Mouse (Mus musculus) liver, embryonic 11.5 days (tissue): ENCODE measurements around the gene Slco1c1. TPM values are rescaled to one million over a fixed set of nuclear protein-coding genes. Genes with fewer than 3 reads are reported as not detected.

Experiments used
- ATAC-seq: fragments of 200-750 bp; cut with Nextera tagmentation; replicated peaks from 2 replicates; pipeline ENCODE4 v1.8.0; 2017; ENCODE audit warnings: moderate number of reproducible peaks, mild to moderate bottlenecking, moderate TSS enrichment, moderate library complexity; ENCODE audit not compliant: low FRiP score
- DNase-seq: peaks from one replicate; pipeline ENCODE4 v3.0.0-alpha.2; 2017; ENCODE audit warnings: low spot score
- H3K27ac ChIP-seq: fragments of 300-500 bp; sonication (generic); 2 replicates; pipeline ENCODE4 v1.5.1; 2014; ENCODE audit warnings: mild to moderate bottlenecking, low read depth, low read length, control low read depth
- H3K27me3 ChIP-seq: fragments of 300-500 bp; sonication (generic); replicated peaks from 2 replicates; pipeline ENCODE4 v1.6.1; 2014; ENCODE audit warnings: low read length, mixed read lengths; ENCODE audit not compliant: control insufficient read depth, insufficient read depth
- H3K36me3 ChIP-seq: fragments of 300-500 bp; sonication (generic); 2 replicates; pipeline ENCODE4 v1.6.1; 2014; ENCODE audit warnings: mild to moderate bottlenecking, low read length, moderate library complexity, mixed read lengths; ENCODE audit not compliant: control insufficient read depth, insufficient read depth
- H3K4me1 ChIP-seq: fragments of 300-500 bp; sonication (generic); replicated peaks from 2 replicates; pipeline ENCODE4 v1.6.1; 2014; ENCODE audit warnings: low read length, mixed read lengths; ENCODE audit not compliant: control insufficient read depth, insufficient read depth
- H3K4me2 ChIP-seq: fragments of 300-500 bp; sonication (generic); 2 replicates; pipeline ENCODE4 v1.6.1; 2014; ENCODE audit warnings: mild to moderate bottlenecking, control low read depth, moderate library complexity
- H3K4me3 ChIP-seq: fragments of 300-500 bp; sonication (generic); 2 replicates; pipeline ENCODE4 v1.5.1; 2014; ENCODE audit warnings: low read depth, low read length, control low read depth
- H3K9ac ChIP-seq: fragments of 300-500 bp; sonication (generic); 2 replicates; pipeline ENCODE4 v1.6.1; 2014; ENCODE audit warnings: low read depth, low read length, control low read depth
- H3K9me3 ChIP-seq: fragments of 300-500 bp; sonication (generic); 2 replicates; pipeline ENCODE4 v1.6.1; 2016; ENCODE audit warnings: low read length, inconsistent platforms, mixed read lengths; ENCODE audit not compliant: control insufficient read depth
- WGBS: fragments of 180-500 bp; shearing (Covaris S2); extraction: QIAGEN DNeasy Blood & Tissue Kit; methylation state at CpG from one replicate; pipeline ENCODE4 v1.1.7; 2014; 5-methylcytosine and 5-hydroxymethylcytosine counted together
- polyA plus RNA-seq: library from polyadenylated mRNA; unstranded; fragments of >200 nt; fragmentation: Nextera tagmentation; extraction: Ambion mirVana; gene quantifications from 2 replicates; pipeline ENCODE4 v1.2.1, GENCODE M21; 2014

Slco1c1 gene
- polyA plus RNA-seq: not detected in 2 replicates

DNA sequence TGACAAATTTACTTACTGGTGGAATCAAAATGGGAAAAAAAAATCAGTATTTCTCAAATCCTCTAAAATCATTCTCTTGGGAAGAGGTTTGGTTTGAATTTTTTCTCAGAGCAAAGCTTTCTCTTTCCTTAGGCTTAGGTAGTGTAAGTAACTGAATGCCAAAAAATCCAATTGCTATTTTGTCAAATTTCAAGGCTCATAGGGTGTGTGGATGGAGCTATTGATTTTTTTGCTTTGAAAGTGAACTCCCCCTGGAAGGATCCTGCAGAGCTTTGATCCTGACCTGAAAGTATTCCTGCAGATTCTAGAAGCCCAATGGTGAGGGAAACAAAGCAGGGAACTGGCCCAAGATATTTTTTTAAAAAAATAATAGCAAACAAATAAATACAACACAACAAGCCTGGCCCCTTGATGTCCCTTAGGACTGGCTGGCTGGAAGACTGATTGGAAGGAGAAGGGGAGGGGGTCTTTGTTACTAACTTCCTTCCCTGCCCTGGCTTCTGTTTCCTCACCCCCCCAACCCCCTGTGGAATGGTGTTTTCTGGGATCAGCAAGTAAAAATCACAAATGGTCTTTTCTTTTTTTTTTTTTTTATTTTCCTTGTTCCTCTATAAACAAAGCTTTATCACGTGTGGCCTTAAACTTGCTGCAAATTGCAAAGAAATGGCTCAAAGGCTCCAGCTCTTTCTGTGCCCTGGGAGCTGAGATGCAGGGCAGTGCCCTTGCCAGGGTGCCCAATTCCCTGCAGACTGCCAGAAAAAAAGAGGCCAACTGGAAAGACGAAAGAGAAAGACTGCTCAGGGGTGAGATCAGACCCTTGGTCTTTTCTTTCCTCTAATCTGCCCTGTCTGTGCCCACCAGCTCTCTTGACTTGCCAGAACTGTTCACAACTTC lies at the start of gene Slco1c1:
TSS of gene Slco1c1 (plus strand) at position 622 of the 894 bp plus-strand sequence.
- no peak within 1 kb of the TSS for H3K27ac ChIP-seq
- H3K9me3 ChIP-seq: no peaks in the 10 kb centered on the region
- no peak for DNase-seq
- no peaks in the 10 kb centered on the region for H3K27me3 ChIP-seq
- H3K4me3 ChIP-seq: no peak within 1 kb of the TSS
- H3K9ac ChIP-seq: no peak within 1 kb of the TSS
- H3K4me2 ChIP-seq: no peak within 1 kb of the TSS
- no peak for ATAC-seq
- H3K36me3 ChIP-seq: no peaks in the 10 kb centered on the region
- WGBS: 56% methylated on average over 2 of the region's 2 CpGs
- H3K4me1 ChIP-seq: no peaks in the 10 kb centered on the region

GRCm38 (mm10) chr6:141474696-141475095 lies 49.5 kb upstream of the Slco1c1 start:
- H3K4me1 ChIP-seq: no peaks in the 10 kb centered on the region
- no peak for ATAC-seq
- no peak for DNase-seq
- WGBS: 55% methylated on average over 3 of the region's 3 CpGs
- no peak overlapping the region for H3K4me2 ChIP-seq
- H3K9ac ChIP-seq: no peak overlapping the region
- H3K4me3 ChIP-seq: no peak overlapping the region
- H3K27me3 ChIP-seq: no peaks in the 10 kb centered on the region
- no peaks in the 10 kb centered on the region for H3K36me3 ChIP-seq
- H3K27ac ChIP-seq: no peak overlapping the region
- no peaks in the 10 kb centered on the region for H3K9me3 ChIP-seq

DNA sequence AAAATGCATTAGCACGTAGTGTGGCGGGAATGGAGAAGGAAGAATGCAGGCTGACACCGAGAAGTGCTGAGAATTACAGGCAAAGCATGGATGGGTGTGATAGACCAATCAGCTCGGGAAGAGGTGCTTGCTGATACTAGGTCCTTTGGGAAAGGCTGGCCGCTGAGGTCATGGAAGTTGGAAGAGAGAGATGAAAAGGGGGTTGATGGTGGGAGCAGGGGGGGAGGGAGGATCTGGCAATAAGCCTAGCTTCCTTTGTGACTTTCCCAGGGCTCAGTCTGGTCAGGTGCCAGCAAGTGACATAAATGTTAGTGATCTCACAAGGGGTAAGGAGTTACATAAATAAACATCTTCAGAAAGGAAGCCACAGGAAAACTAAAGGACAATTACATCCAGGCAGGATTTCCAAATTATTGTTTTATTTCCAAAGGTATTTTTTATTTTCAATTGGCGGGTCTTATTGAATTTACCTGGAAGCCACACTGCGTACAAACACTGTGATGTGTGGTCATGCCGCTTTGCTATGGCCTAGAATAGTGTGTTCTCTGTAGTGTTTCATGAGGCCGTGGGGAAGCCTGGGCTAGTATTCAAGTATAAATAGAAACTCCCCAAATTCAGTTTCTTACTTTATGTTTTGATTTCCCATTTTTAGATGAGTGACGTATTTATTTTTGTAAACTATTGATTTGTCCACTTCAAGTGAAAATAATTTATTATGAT lies 38.7 kb upstream of the Slco1c1 start:
- H3K4me3 ChIP-seq: no peak overlapping the region
- H3K27me3 ChIP-seq: no peaks in the 10 kb centered on the region
- H3K9ac ChIP-seq: no peak overlapping the region
- no peak overlapping the region for H3K27ac ChIP-seq
- H3K36me3 ChIP-seq: no peaks in the 10 kb centered on the region
- H3K4me2 ChIP-seq: no peak overlapping the region
- no peaks in the 10 kb centered on the region for H3K9me3 ChIP-seq
- WGBS: 69% methylated on average over 10 of the region's 10 CpGs
- ATAC-seq: no peak
- H3K4me1 ChIP-seq: no peaks in the 10 kb centered on the region
- DNase-seq: no peak

DNA sequence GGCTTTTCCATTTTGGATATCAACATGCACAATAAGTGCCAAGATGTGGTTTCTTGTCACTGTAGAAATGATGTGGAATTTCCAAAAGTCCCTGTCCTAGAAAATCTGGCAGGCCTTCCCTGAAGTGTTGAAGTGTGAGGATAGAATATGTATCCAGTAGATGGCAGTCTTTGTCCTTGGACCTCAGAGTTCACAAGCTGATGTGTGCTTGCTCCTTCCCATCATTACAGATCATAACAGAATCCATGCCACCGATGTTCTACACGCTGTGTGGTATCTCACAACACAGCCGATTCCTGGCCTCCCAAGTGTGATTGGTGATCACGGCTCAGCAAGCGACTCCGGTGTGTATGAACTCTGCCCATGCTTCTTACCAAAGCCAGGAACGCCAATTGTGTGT lies 36.9 kb upstream of the Slco1c1 start:
- Histone ChIP-seq H3K9me3 (no peaks in the 10 kb centered on the region), H3K27me3 (no peaks in the 10 kb centered on the region), H3K4me2 (no peak overlapping the region), H3K9ac (no peak overlapping the region), H3K4me1 (no peaks in the 10 kb centered on the region), H3K36me3 (no peaks in the 10 kb centered on the region), H3K27ac (no peak overlapping the region), H3K4me3 (no peak overlapping the region)
- no peak for DNase-seq
- WGBS: 71% methylated on average over 7 of the region's 7 CpGs
- ATAC-seq: no peak

DNA sequence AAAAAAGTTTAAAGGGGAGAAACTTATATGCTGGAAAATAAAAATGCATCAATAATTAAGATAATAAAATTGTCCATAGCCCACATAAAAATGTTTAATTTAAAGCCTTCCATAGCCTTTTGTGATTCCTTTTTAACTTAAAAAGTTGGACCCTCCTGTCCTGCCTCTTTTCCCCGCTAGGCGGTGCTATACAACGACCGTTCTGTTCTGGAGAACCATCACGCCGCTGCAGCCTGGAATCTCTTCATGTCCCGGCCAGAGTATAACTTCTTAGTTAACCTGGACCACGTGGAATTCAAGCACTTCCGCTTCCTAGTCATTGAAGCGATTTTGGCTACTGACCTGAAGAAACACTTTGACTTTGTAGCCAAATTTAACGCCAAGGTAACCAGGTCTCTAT lies 35.5 kb upstream of the Slco1c1 start:
- Histone ChIP-seq H3K36me3 (no peaks in the 10 kb centered on the region), H3K27ac (no peak overlapping the region), H3K9ac (no peak overlapping the region), H3K4me2 (no peak overlapping the region), H3K4me3 (no peak overlapping the region), H3K4me1 (no peaks in the 10 kb centered on the region), H3K9me3 (no peaks in the 10 kb centered on the region), H3K27me3 (no peaks in the 10 kb centered on the region)
- 16% methylated on average over 11 of the region's 11 CpGs for WGBS
- no peak for ATAC-seq
- DNase-seq: no peak

- Histone ChIP-seq H3K4me1 (no peaks in the 10 kb centered on the region), H3K27ac (no peak overlapping the region), H3K9ac (no peak overlapping the region), H3K9me3 (no peaks in the 10 kb centered on the region), H3K4me3 (no peak overlapping the region), H3K4me2 (no peak overlapping the region), H3K36me3 (no peaks in the 10 kb centered on the region), H3K27me3 (no peaks in the 10 kb centered on the region)
- DNase-seq (no peak), ATAC-seq (no peak)
- 80% methylated on average over 4 of the region's 4 CpGs for WGBS
Observed at GRCm38 (mm10) chr6:141494909-141495308, 29.3 kb upstream of the Slco1c1 start.

DNA sequence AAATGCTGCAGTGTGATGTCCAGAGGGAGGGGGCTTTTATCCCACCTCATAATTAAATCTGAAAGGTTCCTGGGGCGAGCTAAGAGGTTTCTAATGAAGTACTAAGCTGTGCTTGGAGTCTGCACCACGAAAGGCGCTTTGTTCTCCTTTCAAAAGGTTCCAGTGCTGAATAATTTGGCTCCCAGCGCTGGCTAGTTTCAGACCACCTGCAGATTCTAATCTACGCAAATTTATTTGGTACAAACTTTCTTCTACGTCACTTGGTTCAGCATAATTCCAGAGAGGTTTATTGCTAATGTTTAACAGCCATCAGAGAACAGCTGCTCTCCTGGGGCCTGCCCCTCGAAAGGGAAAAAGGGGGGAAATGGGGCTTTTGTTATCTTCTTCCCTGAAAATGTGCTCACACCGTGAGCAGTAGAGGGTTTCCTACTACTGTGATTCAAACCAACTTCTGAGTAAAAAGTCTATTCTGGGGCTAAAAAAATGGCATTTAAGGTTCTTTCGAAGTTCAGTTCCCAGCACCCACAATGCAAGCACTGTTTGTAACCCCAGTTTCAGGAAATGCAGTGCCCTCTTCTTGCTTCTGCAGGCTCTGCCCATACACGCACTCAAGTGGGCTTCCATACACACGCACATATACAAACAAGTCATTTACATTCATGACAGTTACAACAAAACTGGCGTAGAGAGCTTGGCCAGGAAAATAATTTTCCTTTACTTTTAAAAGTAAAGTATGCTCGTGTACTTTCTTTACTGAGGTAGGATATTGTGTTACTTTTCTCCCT lies 28.3 kb upstream of the Slco1c1 start:
- Histone ChIP-seq H3K27me3 (no peaks in the 10 kb centered on the region), H3K9ac (no peak overlapping the region), H3K36me3 (no peaks in the 10 kb centered on the region), H3K4me2 (no peak overlapping the region), H3K4me3 (no peak overlapping the region), H3K4me1 (no peaks in the 10 kb centered on the region), H3K27ac (no peak overlapping the region), H3K9me3 (no peaks in the 10 kb centered on the region)
- 34% methylated on average over 13 of the region's 13 CpGs for WGBS
- no peak for DNase-seq
- ATAC-seq: no peak

DNA sequence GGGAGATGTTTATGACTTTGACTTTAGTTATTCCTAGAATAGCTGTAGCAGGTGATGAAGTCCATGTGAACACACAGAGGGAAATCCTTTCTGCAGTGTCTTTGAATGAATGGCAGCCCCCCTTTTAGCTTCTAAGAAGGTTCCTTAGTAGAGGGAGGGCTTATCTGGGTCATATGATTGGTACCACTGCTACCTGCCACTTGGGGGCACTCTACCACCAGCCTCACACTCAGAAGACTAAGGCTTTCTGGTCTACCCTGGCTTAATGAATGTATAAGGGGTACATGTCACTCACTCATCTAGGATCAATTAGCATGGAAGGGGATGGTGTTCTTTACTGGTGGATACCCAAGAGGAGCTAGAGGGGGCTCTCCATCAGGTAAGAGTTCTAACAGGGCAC lies 24.7 kb upstream of the Slco1c1 start:
- no peak overlapping the region for H3K4me3 ChIP-seq
- ATAC-seq: no peak
- no peak overlapping the region for H3K4me2 ChIP-seq
- no peaks in the 10 kb centered on the region for H3K27me3 ChIP-seq
- no peak overlapping the region for H3K9ac ChIP-seq
- DNase-seq: no peak
- H3K36me3 ChIP-seq: no peaks in the 10 kb centered on the region
- no peaks in the 10 kb centered on the region for H3K4me1 ChIP-seq
- no peak overlapping the region for H3K27ac ChIP-seq
- no peaks in the 10 kb centered on the region for H3K9me3 ChIP-seq
